Mouse (Mus musculus) midbrain, postnatal 0 days (tissue): ENCODE data around the gene Nbea. TPM values are rescaled to one million over a fixed set of nuclear protein-coding genes. Genes with fewer than 3 reads are reported as not detected.

Source experiments
- ATAC-seq: fragments of 200-750 bp; cut with Nextera tagmentation; 2 replicates; pipeline ENCODE4 v1.8.0; 2017; ENCODE audit warnings: moderate number of reproducible peaks, mild to moderate bottlenecking, moderate TSS enrichment, moderate library complexity; ENCODE audit not compliant: low FRiP score
- DNase-seq: peaks from one replicate; pipeline ENCODE4 v3.0.0-alpha.2; 2015; ENCODE audit warnings: low spot score
- H3K27ac ChIP-seq: fragments of 300-500 bp; sonication (generic); 2 replicates; pipeline ENCODE4 v1.5.1; 2014; ENCODE audit warnings: low read depth, mild to moderate bottlenecking, low read length, mixed read lengths
- H3K27me3 ChIP-seq: fragments of 300-500 bp; sonication (generic); 2 replicates; pipeline ENCODE4 v1.6.1; 2014; ENCODE audit warnings: low read length, control low read depth, mixed read lengths; ENCODE audit not compliant: insufficient read depth
- H3K36me3 ChIP-seq: fragments of 300-500 bp; sonication (generic); 2 replicates; pipeline ENCODE4 v1.6.1; 2014; ENCODE audit warnings: low read length, control low read depth, mixed read lengths; ENCODE audit not compliant: insufficient read depth
- H3K4me1 ChIP-seq: fragments of 300-500 bp; sonication (generic); 2 replicates; pipeline ENCODE4 v1.6.1; 2014; ENCODE audit warnings: mild to moderate bottlenecking, control low read depth, antibody characterized with exemption, low read length, mixed read lengths; ENCODE audit not compliant: insufficient read depth
- H3K4me2 ChIP-seq: fragments of 300-500 bp; sonication (generic); 2 replicates; pipeline ENCODE4 v1.6.1; 2014; ENCODE audit warnings: low read depth, mild to moderate bottlenecking, low read length, mixed read lengths; ENCODE audit not compliant: poor library complexity, severe bottlenecking
- H3K4me3 ChIP-seq: fragments of 300-500 bp; sonication (generic); 2 replicates; pipeline ENCODE4 v1.5.1; 2014; ENCODE audit warnings: low read depth, mild to moderate bottlenecking, low read length, moderate library complexity
- H3K9ac ChIP-seq: fragments of 300-500 bp; sonication (generic); replicated peaks from 2 replicates; pipeline ENCODE4 v1.6.1; 2014; ENCODE audit warnings: mild to moderate bottlenecking, low read length, moderate library complexity, mixed read lengths; ENCODE audit not compliant: poor library complexity, severe bottlenecking
- H3K9me3 ChIP-seq: fragments of 300-500 bp; sonication (generic); 2 replicates; pipeline ENCODE4 v1.6.1; 2016; ENCODE audit warnings: low read length, control low read depth
- CTCF ChIP-seq: IDR thresholded peaks from 2 replicates; pipeline ENCODE4 v1.5.1; 2016; ENCODE audit warnings: antibody characterized with exemption, mild to moderate bottlenecking
- WGBS: fragments of 180-500 bp; shearing (Covaris S2); extraction: QIAGEN DNeasy Blood & Tissue Kit; methylation state at CpG from one replicate; pipeline ENCODE4 v1.1.7; 2014; 5-methylcytosine and 5-hydroxymethylcytosine counted together
- polyA plus RNA-seq: library from polyadenylated mRNA; unstranded; fragments of >200 nt; fragmentation: Nextera tagmentation; extraction: Ambion mirVana; gene quantifications from 2 replicates; pipeline ENCODE4 v1.2.1, GENCODE M21; 2015
- total RNA-seq: library from RNA; depleted of rRNA; stranded (reverse); fragments of >200 nt; gene quantifications from 2 replicates; pipeline ENCODE4 v1.2.3, GENCODE M21; 2014

Gene Nbea
- total and polyA plus RNA-seq, 2 experiments from 2014 or later = 46.8 to 202 TPM

DNA sequence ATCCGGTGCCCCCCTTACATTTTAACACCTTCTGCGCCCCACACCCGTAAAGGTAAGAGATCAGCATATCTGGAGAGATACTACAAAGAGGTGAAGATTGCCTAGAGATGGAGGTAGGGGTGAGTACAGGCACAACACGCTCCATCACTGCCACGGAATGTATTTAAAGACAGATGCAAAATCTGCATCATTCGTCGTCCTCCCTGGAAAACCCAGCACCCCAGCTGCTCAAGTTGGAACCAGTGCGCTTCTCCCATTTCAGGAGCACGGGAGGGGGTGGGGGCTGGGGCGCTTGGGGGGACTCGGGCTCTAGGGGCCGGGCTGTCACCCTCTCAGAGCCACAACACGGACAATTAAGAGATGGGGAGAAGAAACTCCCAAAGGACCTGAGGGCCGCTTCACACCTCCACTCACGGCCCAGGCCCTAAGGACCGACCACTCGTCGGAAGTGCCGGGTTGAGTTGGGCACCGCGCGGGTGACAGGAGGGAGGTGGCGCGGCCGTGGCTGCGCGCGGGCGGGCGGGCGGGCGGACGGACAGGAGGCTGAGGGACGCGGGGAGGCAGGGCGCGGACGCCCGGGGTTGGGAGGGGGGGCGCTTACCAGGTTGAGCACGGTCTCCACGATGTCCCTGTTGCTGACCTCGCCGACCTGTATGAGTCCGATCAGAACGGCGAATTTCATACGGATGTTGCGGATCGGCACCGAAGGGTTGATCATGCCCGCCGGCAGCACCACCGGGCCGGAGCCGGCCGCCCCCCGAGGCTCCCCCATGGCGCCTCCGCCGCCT, 936 bp downstream of the Nbea start:
- no peak for TF ChIP-seq CTCF
- peak overlapping the region; percentile 76 for H3K4me2 ChIP-seq
- under 1% methylated on average over 43 of the region's 61 CpGs for WGBS
- peak overlapping the region; percentile 98 for H3K9ac ChIP-seq
- DNase-seq = peak; percentile 39
- H3K4me1 ChIP-seq = no peaks in the 10 kb centered on the region; the same call in 1 of the 2 replicates
- H3K4me3 ChIP-seq = peak overlapping the region; percentile 81
- H3K27ac ChIP-seq = peak overlapping the region; percentile 96
- H3K36me3 ChIP-seq = no peaks in the 10 kb centered on the region
- peak; percentile 60 for ATAC-seq
- no peaks in the 10 kb centered on the region for H3K9me3 ChIP-seq
- no peaks in the 10 kb centered on the region for H3K27me3 ChIP-seq

DNA sequence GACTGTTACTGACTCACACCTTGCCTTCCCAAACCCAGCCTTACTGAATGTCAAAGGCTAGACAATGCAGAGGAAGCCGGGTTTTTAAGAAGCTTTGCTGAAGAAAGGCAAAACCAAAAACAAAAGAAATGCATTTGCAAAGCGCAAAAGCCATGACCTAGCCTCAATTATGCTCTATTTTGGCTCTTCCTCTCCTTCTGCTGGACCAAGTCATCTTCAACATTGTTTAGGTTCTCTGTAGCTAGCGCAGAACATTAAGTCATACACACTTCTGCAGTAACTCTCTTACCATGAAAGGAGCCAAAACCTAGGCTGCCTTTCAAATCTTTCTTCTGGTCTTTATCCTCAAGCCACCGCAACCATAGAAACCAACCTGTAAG, 1.5 kb downstream of the Nbea start:
- Histone ChIP-seq H3K27me3 (no peaks in the 10 kb centered on the region), H3K27ac (peak overlapping the region; percentile 96), H3K9ac (peak overlapping the region; percentile 98), H3K9me3 (no peaks in the 10 kb centered on the region), H3K4me1 (no peaks in the 10 kb centered on the region; the same call in 1 of the 2 replicates), H3K4me3 (peak overlapping the region; percentile 81), H3K4me2 (peak overlapping the region; percentile 76), H3K36me3 (no peaks in the 10 kb centered on the region)
- DNase-seq (no peak), ATAC-seq (no peak)
- WGBS = 2% methylated on average over 4 of the region's 4 CpGs
- TF ChIP-seq CTCF = no peak

DNA sequence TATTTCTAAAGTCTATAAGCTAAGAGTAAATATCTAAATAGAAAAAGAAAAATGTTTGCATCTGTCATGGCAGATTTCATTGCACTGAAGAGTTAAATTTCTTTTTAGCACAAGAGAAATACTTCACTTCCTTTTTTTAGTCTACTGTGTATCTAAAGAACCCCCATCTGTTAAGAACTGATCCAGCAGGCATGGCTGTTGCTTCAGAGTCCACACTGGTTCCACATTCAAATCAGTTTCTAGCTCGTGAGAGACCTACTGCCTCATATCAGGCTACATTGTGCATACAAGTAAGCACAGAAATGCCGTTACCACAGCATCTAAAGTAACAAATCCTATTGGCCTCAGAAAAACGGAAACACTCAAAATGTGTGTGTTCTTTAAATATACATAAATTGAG, 2.5 kb downstream of the Nbea start:
- peak; percentile 31 for DNase-seq
- peak overlapping the region; percentile 76 for H3K4me2 ChIP-seq
- H3K36me3 ChIP-seq = no peaks in the 10 kb centered on the region
- H3K9me3 ChIP-seq = no peaks in the 10 kb centered on the region
- no peaks in the 10 kb centered on the region; the same call in 1 of the 2 replicates for H3K4me1 ChIP-seq
- peak overlapping the region; percentile 81 for H3K4me3 ChIP-seq
- no peaks in the 10 kb centered on the region for H3K27me3 ChIP-seq
- no peak overlapping the region; the same call in 1 of the 2 replicates for H3K9ac ChIP-seq
- no peak for ATAC-seq
- 10% methylated on average over 3 of the region's 3 CpGs for WGBS
- H3K27ac ChIP-seq = no peak overlapping the region
- no peak for TF ChIP-seq CTCF

DNA sequence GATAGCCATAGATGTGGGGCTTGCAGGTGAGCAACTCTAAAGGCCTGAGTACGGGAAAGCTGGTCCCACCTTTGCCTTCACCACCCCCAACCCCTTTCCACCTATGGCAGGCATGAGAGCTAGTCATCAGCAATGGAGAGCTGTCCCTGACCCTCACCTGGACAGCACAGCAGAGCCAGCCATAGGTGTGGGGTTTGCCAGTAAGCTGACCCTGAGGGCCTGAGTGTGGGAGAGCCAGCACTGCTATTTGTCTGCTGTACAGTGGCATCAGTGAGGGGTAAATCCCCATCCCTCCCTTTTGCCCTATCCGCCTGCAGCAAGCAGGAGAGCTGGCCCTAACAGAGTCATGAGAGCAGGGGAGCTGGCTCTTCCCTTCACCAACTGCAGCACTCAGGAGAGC, 25.6 kb downstream of the Nbea start:
- Histone ChIP-seq H3K9ac (no peak overlapping the region), H3K36me3 (no peaks in the 10 kb centered on the region), H3K4me3 (no peak overlapping the region), H3K27ac (no peak overlapping the region), H3K9me3 (no peaks in the 10 kb centered on the region), H3K27me3 (no peaks in the 10 kb centered on the region), H3K4me2 (no peak overlapping the region), H3K4me1 (no peaks in the 10 kb centered on the region)
- no peak for TF ChIP-seq CTCF
- 95% methylated on average over 2 of the region's 2 CpGs for WGBS
- ATAC-seq = no peak
- DNase-seq = no peak

DNA sequence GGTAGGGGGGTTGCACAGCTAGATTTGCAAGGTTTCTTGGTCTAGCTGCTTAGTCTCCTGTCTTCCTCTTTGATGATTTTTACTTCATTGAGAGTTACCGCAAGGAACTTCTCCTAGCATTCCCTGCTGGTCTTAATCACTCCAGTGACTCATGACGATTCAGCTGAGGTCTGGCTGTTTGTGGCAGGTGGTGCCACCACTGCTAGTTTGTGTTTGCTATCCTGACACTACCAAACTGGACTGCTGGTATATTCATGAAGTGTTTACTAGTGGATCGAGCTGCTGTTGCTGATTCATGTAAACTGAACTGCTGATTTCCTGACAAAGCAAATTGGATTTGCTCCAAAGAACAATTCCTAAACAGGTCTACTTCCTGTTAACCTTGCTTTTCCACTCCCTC, 56.8 kb downstream of the Nbea start:
- WGBS = 85% methylated on average over 3 of the region's 3 CpGs
- no peak for TF ChIP-seq CTCF
- Histone ChIP-seq H3K36me3 (no peaks in the 10 kb centered on the region), H3K9ac (no peak overlapping the region), H3K27me3 (no peaks in the 10 kb centered on the region), H3K4me1 (no peaks in the 10 kb centered on the region), H3K4me2 (no peak overlapping the region), H3K9me3 (0 out of 2 replicates have a peak, but pooled peaks cover 3% of the 10 kb centered on the region), H3K4me3 (no peak overlapping the region), H3K27ac (no peak overlapping the region)
- ATAC-seq = no peak
- no peak for DNase-seq

DNA sequence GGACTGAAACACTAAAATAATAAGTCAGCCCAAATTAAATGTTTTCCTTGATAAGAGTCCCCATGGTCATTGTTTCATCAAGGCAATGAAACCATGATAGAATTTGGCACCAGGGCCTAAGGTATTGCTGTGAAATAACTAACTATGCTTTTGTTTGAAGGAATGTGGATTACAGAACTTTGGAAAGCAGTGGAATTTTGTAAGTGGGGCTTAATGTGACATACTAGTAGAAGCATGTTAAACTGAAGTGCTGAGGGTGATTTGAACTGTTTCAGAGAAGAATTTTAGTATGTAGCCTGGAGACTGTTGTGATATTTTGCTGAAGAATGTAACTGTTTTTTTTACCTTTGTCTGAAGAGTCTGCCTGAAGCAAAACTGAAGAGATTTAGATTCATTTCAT, 66.9 kb downstream of the Nbea start:
- Histone ChIP-seq H3K27me3 (no peaks in the 10 kb centered on the region), H3K4me2 (no peak overlapping the region), H3K4me3 (no peak overlapping the region), H3K9me3 (no peaks in the 10 kb centered on the region), H3K9ac (no peak overlapping the region), H3K4me1 (no peaks in the 10 kb centered on the region), H3K36me3 (peaks cover 6% of the 10 kb centered on the region; the same call in 1 of the 2 replicates), H3K27ac (no peak overlapping the region)
- ATAC-seq = no peak
- no peak for TF ChIP-seq CTCF
- no peak for DNase-seq
